Comparison of ENCODE assay signal across 9 mouse cellular contexts in genomic region chrX:136624905-136625569, GRCm38 (mm10). TPM values are rescaled to one million over a fixed set of nuclear protein-coding genes. Genes with fewer than 3 reads are reported as not detected.
DNase-seq lines count a peak whose midpoint lies in the region; ATAC-seq and TF ChIP-seq lines count a peak whose summit lies in the region.
"Had no signal": no experiment of that assay in that cellular context is flagged by ENCODE, and none has a peak within 500 bp of the region (broad histone marks: within the 10 kb centered on the region; RNA-seq: fewer than 3 reads in every experiment).

No protein-coding gene starts in this region.

- WGBS in kidney, embryonic 14.5 days: 55% methylated on average over 9 of the region's 9 CpGs
- 42% methylated on average over 9 of the region's 9 CpGs for WGBS in heart, embryonic 11.5 days (ENCODE audit: insufficient replicate concordance)

- H3K9ac ChIP-seq in kidney, embryonic 14.5 days (ENCODE audit: low read depth, low read length): no peak overlapping the region
- no peak overlapping the region for H3K9ac ChIP-seq in MEL (ENCODE audit: control insufficient read depth, low read depth, low read length, poor library complexity, severe bottlenecking)
- no peak overlapping the region for H3K9ac ChIP-seq in heart, embryonic 11.5 days (ENCODE audit: low read depth, low read length)

- no peaks in the 10 kb centered on the region for H3K4me1 ChIP-seq in kidney, embryonic 14.5 days (ENCODE audit: control insufficient read depth, insufficient read depth, low read length)
- no peaks in the 10 kb centered on the region for H3K4me1 ChIP-seq in MEL (ENCODE audit: control insufficient read depth in 1 of 2, insufficient read depth in 2 of 2, low read length in 2 of 2)
- no peaks in the 10 kb centered on the region for H3K4me1 ChIP-seq in heart, embryonic 11.5 days (ENCODE audit: control insufficient read depth, insufficient read depth, low read length)

- H3K4me2 ChIP-seq in kidney, embryonic 14.5 days (replicated peaks; ENCODE audit: low read depth, low read length): no peak overlapping the region
- H3K4me2 ChIP-seq in myocyte (ENCODE audit: low read depth): peak overlapping the region; percentile 30
- H3K4me2 ChIP-seq in heart, embryonic 11.5 days: no peak overlapping the region

- peak; percentile 42 for DNase-seq in kidney, adult 18-20 months
- DNase-seq in MEL (ENCODE audit: low read depth, low spot score): peak; percentile 52
- DNase-seq in cerebellum, adult 9-11 months: peak; percentile 3
- peak; percentile 38 to 53 for DNase-seq in frontal cortex, postnatal 36 days (ENCODE audit: low spot score in 2 of 2)
- peak; percentile 34 to 36 for DNase-seq in left cerebral cortex, postnatal 10 days (ENCODE audit: extremely low spot score in 1 of 2, low spot score in 2 of 2)

- no peak overlapping the region for H3K27ac ChIP-seq in kidney, embryonic 14.5 days (ENCODE audit: low read depth, low read length)
- no peak overlapping the region for H3K27ac ChIP-seq in MEL (ENCODE audit: control insufficient read depth, low read depth, low read length)
- no peak overlapping the region for H3K27ac ChIP-seq in heart, embryonic 11.5 days (ENCODE audit: low read depth, low read length)
- H3K27ac ChIP-seq: macrophage had no signal

- H3K36me3 ChIP-seq in kidney, embryonic 14.5 days (ENCODE audit: control insufficient read depth, insufficient read depth, low read length): no peaks in the 10 kb centered on the region
- H3K36me3 ChIP-seq in MEL (ENCODE audit: control insufficient read depth in 1 of 2, insufficient read depth in 2 of 2, low read length in 2 of 2) (no peaks in the 10 kb centered on the region), myocyte (ENCODE audit: control insufficient read depth, insufficient read depth) (no peaks in the 10 kb centered on the region)
- no peaks in the 10 kb centered on the region for H3K36me3 ChIP-seq in heart, embryonic 11.5 days (ENCODE audit: control insufficient read depth, insufficient read depth, low read length)

- H3ac ChIP-seq in myocyte (ENCODE audit: control insufficient read depth, insufficient read length): no peak overlapping the region

- H3K79me2 ChIP-seq in MEL (ENCODE audit: control insufficient read depth, insufficient read depth, low read length, poor library complexity): no peaks in the 10 kb centered on the region
- no peaks in the 10 kb centered on the region for H3K79me2 ChIP-seq in myocyte (ENCODE audit: control insufficient read depth, insufficient read depth)

- TF ChIP-seq EP300 in MEL (IDR thresholded peaks at IDR 0.05; ENCODE audit: low read depth in 1 of 2, low read length in 2 of 2): no peak

- TF ChIP-seq CTCF in MEL (IDR thresholded peaks at IDR 0.05 in 2 of 3, conservative IDR thresholded peaks at IDR 0.05 in 1 of 3; ENCODE audit: control insufficient read depth in 1 of 3, insufficient read depth in 1 of 3, low read depth in 2 of 3, low read length in 3 of 3, poor library complexity in 1 of 3, severe bottlenecking in 1 of 3): peak; percentile 38 to 69 (median 63)

- intact Hi-C loops in left cerebral cortex, postnatal 10 days (cut with DNase I): loop anchor here (5.0 kb wide), 2 partner anchors 117 to 528 kb away; partner anchors contain the start of gene Morf4l2

- H3K4me3 ChIP-seq in kidney, embryonic 14.5 days (ENCODE audit: low read length): no peak overlapping the region
- H3K4me3 ChIP-seq in MEL (ENCODE audit: control insufficient read depth in 1 of 2, insufficient read depth in 1 of 2, low read depth in 2 of 2, low read length in 2 of 2): no peak overlapping the region
- no peak overlapping the region for H3K4me3 ChIP-seq in myocyte
- H3K4me3 ChIP-seq in heart, embryonic 11.5 days (ENCODE audit: low read depth, low read length): no peak overlapping the region

- TF ChIP-seq POLR2A in MEL (IDR thresholded peaks at IDR 0.05; ENCODE audit: control insufficient read depth in 1 of 2, insufficient read depth in 1 of 2, low read depth in 1 of 2, low read length in 2 of 2, poor library complexity in 1 of 2): no peak
- TF ChIP-seq POLR2A in myocyte (IDR thresholded peaks at IDR 0.05; ENCODE audit: insufficient read length, low read depth): no peak

- H3K9me3 ChIP-seq in kidney, embryonic 14.5 days (ENCODE audit: control insufficient read depth, low read length): no peaks in the 10 kb centered on the region
- H3K9me3 ChIP-seq in MEL (replicated peaks; ENCODE audit: insufficient read depth, low read length): no peaks in the 10 kb centered on the region
- no peaks in the 10 kb centered on the region for H3K9me3 ChIP-seq in heart, embryonic 11.5 days (replicated peaks; ENCODE audit: control insufficient read depth, low read length)

- no peaks in the 10 kb centered on the region for H3K27me3 ChIP-seq in kidney, embryonic 14.5 days (ENCODE audit: control insufficient read depth, insufficient read depth, low read length)
- no peaks in the 10 kb centered on the region; a peak in 2 of 4 replicates for H3K27me3 ChIP-seq in MEL (ENCODE audit: control insufficient read depth in 1 of 2, insufficient read depth in 2 of 2, low read length in 2 of 2)
- no peaks in the 10 kb centered on the region for H3K27me3 ChIP-seq in myocyte (ENCODE audit: control insufficient read depth, insufficient read depth, insufficient read length)
- no peaks in the 10 kb centered on the region for H3K27me3 ChIP-seq in heart, embryonic 11.5 days (ENCODE audit: control insufficient read depth, insufficient read depth, low read length)

- peak; percentile 72 for TF ChIP-seq RAD21 in MEL (IDR thresholded peaks at IDR 0.05; ENCODE audit: low read depth, low read length)

- ATAC-seq in kidney, embryonic 14.5 days (ENCODE audit: low FRiP score, low TSS enrichment): no peak
- no peak for ATAC-seq in heart, embryonic 11.5 days (replicated peaks; ENCODE audit: insufficient number of reproducible peaks, low FRiP score, low TSS enrichment)

TF ChIP-seq in MEL, 35 proteins besides CTCF, POLR2A, EP300 and RAD21 (continues in another document):
- TF ChIP-seq MEF2A (IDR thresholded peaks at IDR 0.05; ENCODE audit: extremely low read depth, insufficient replicate concordance, low read depth, low read length, poor library complexity, severe bottlenecking): no peak
- TF ChIP-seq ZNF384 (IDR thresholded peaks at IDR 0.05; ENCODE audit: low read depth, low read length): peak; percentile 62
- no peak for TF ChIP-seq CHD2 (IDR thresholded peaks at IDR 0.05; ENCODE audit: low read length)
- no peak for TF ChIP-seq POLR2AphosphoS2 (IDR thresholded peaks at IDR 0.05; ENCODE audit: low read length)
- no peak for TF ChIP-seq TCF12 (IDR thresholded peaks at IDR 0.05; ENCODE audit: low read depth, low read length)
- TF ChIP-seq SMC3 (IDR thresholded peaks at IDR 0.05; ENCODE audit: low read depth, low read length): peak; percentile 75
- TF ChIP-seq E2F4 (IDR thresholded peaks at IDR 0.05; ENCODE audit: borderline replicate concordance, low read depth, low read length): no peak
- TF ChIP-seq KAT2A (conservative IDR thresholded peaks at IDR 0.05; ENCODE audit: low read depth, low read length): no peak
- no peak for TF ChIP-seq RCOR1 (IDR thresholded peaks at IDR 0.05; ENCODE audit: low read depth, low read length)
- TF ChIP-seq MAX (IDR thresholded peaks at IDR 0.05; ENCODE audit: low read length): no peak
- no peak for TF ChIP-seq POLR2AphosphoS5 (IDR thresholded peaks at IDR 0.05; ENCODE audit: borderline replicate concordance, low read depth, low read length)
- TF ChIP-seq NELFE (IDR thresholded peaks at IDR 0.05; ENCODE audit: low read depth, low read length): no peak
- no peak for TF ChIP-seq CHD1 (IDR thresholded peaks at IDR 0.05; ENCODE audit: low read depth, low read length)
- TF ChIP-seq ZMIZ1 (IDR thresholded peaks at IDR 0.05; ENCODE audit: low read depth, low read length): no peak
- no peak for TF ChIP-seq MXI1 (IDR thresholded peaks at IDR 0.05; ENCODE audit: low read depth, low read length)
- no peak for TF ChIP-seq GABPA (IDR thresholded peaks at IDR 0.05; ENCODE audit: low read depth, low read length)
- no peak for TF ChIP-seq BHLHE40 (IDR thresholded peaks at IDR 0.05; ENCODE audit: borderline replicate concordance, low read depth, low read length)

TF ChIP-seq in myocyte, 11 proteins besides CTCF, POLR2A, EP300 and RAD21:
- no peak for TF ChIP-seq MYOD1 (IDR thresholded peaks at IDR 0.05; ENCODE audit: control insufficient read depth in 1 of 3, insufficient read length in 2 of 3, low read depth in 2 of 3)
- no peak for TF ChIP-seq TCF12 (IDR thresholded peaks at IDR 0.05; ENCODE audit: insufficient read depth, poor library complexity, severe bottlenecking)
- no peak for TF ChIP-seq POLR2AphosphoS2 (IDR thresholded peaks at IDR 0.05; ENCODE audit: insufficient read length, low read depth)
- no peak for TF ChIP-seq MYOG (IDR thresholded peaks at IDR 0.05; ENCODE audit: control insufficient read depth in 1 of 3, insufficient read depth in 1 of 3, insufficient read length in 2 of 3, low read depth in 2 of 3)
- TF ChIP-seq E2F4 (IDR thresholded peaks at IDR 0.05; ENCODE audit: insufficient read depth): no peak

RNA-seq across cellular contexts. Expression of gene Tceal3, which starts 34.4 kb away (rescaled TPM):
- polyA plus RNA-seq in kidney, embryonic 14.5 days (2014; fragmentation: Nextera tagmentation; extraction: Ambion mirVana): 3.0 and 7.3 TPM in 2 replicates
- total RNA-seq in MEL (2012; rRNA removed): not detected in 2 replicates
- not detected for polyA plus RNA-seq in MEL (2012; ENCODE audit: insufficient read depth in 1 of 2, insufficient read length in 2 of 2, low read depth in 1 of 2, low replicate concordance in 2 of 2, missing spikeins in 1 of 2)
- 100 to 1,000 TPM; 114 to 118 TPM for total RNA-seq in left cerebral cortex, postnatal 10 days (2021)
- polyA plus RNA-seq in myocyte (2012; fragmentation: generic; extraction: Trizol): 4.2 TPM
- 1.2 and 2.1 TPM in 2 replicates for polyA plus RNA-seq in heart, embryonic 11.5 days (2014; fragmentation: Nextera tagmentation; extraction: Ambion mirVana)
- polyA plus RNA-seq: macrophage had no signal
